Mouse (Mus musculus): Measurements from ENCODE around the gene Trim46. TPM values are rescaled to one million over a fixed set of nuclear protein-coding genes. Genes with fewer than 3 reads are reported as not detected.

The Trim46 gene
- polyA plus RNA-seq, 2 experiments, result 0.05 to 0.29 TPM

DNA sequence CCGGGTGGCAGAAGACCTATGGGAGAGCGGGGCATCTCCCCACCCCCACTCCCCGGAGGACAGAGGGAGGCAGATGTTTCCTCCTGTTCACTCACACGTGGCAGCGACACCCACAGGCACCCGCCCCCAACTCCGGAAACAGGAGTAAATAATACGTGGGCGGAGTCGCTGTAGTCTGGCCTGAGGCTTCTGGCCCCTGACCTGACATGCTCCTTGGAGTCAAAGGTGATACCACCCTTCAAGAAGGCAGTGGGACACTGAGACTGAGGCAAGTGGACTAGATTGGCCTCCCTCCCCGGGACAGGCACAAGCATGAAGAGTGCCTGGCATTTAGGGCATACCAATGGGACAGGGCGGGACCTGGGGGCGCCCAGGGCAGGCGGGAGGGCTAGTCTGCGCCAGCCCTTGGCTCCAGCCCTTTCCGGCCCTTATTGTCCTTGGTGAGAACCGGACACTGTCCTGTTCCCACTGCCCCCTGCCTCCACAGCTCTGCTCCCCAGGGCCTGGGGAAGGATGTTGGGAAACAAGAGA lies 5.3 kb upstream of the Trim46 start:
- TF ChIP-seq CTCF (IDR thresholded peaks at IDR 0.05; ENCODE audit: low read depth) (no peak), EP300 (IDR thresholded peaks at IDR 0.05; ENCODE audit: low read depth) (no peak)
- Histone ChIP-seq H3K4me2 (ENCODE audit: low read depth) (peak overlapping the region; percentile 38; the same call in 1 of the 2 replicates), H3K27ac (no peak overlapping the region), H3K36me3 (replicated peaks; ENCODE audit: control insufficient read depth, insufficient read depth, low read depth) (no peaks in the 10 kb centered on the region), H3K27me3 (ENCODE audit: control insufficient read depth, insufficient read depth, low read length) (peaks cover 9% of the 10 kb centered on the region), H3K9me3 (ENCODE audit: control insufficient read depth, low read length) (no peaks in the 10 kb centered on the region), H3K4me3 (ENCODE audit: insufficient read depth in 1 of 2, low read depth in 2 of 2, low read length in 2 of 2) (no peak overlapping the region), H3K9ac (replicated peaks) (no peak overlapping the region), H3K4me1 (replicated peaks; ENCODE audit: control insufficient read depth in 2 of 2, insufficient read depth in 2 of 2, low read length in 1 of 2) (peaks cover 9 to 10% of the 10 kb centered on the region in 2 experiments; a peak in 3 of 4 replicates)
- WGBS (ENCODE audit: insufficient replicate concordance), result 7% methylated on average over 17 of the region's 17 CpGs
- no peak for DNase-seq (ENCODE audit: low read depth in 3 of 3, low spot score in 3 of 3)
- ATAC-seq (ENCODE audit: insufficient read depth), result 0 out of 2 replicates have a peak, but pooled peaks have one; percentile 26

- Histone ChIP-seq H3K9ac (replicated peaks) (no peak overlapping the region), H3K27me3 (ENCODE audit: control insufficient read depth, insufficient read depth, low read length) (peaks cover 13% of the 10 kb centered on the region), H3K36me3 (replicated peaks; ENCODE audit: control insufficient read depth, insufficient read depth, low read depth) (no peaks in the 10 kb centered on the region), H3K27ac (no peak overlapping the region), H3K4me3 (ENCODE audit: insufficient read depth in 1 of 2, low read depth in 2 of 2, low read length in 2 of 2) (no peak overlapping the region), H3K4me2 (ENCODE audit: low read depth) (no peak overlapping the region), H3K4me1 (replicated peaks; ENCODE audit: control insufficient read depth in 2 of 2, insufficient read depth in 2 of 2, low read length in 1 of 2) (peaks cover 9 to 14% of the 10 kb centered on the region in 2 experiments), H3K9me3 (ENCODE audit: control insufficient read depth, low read length) (no peaks in the 10 kb centered on the region)
- DNase-seq (ENCODE audit: low read depth in 3 of 3, low spot score in 3 of 3) (no peak), ATAC-seq (ENCODE audit: insufficient read depth) (no peak)
- 12% methylated on average over 7 of the region's 7 CpGs for WGBS (ENCODE audit: insufficient replicate concordance)
- TF ChIP-seq CTCF (IDR thresholded peaks at IDR 0.05; ENCODE audit: low read depth) (peak; percentile 80), EP300 (IDR thresholded peaks at IDR 0.05; ENCODE audit: low read depth) (no peak)
These were observed 4.4 kb upstream of the Trim46 start for GRCm38 (mm10) chr3:89250435-89251040.

- Histone ChIP-seq H3K9me3 (ENCODE audit: control insufficient read depth, low read length) (no peaks in the 10 kb centered on the region), H3K4me2 (ENCODE audit: low read depth) (peak overlapping the region; percentile 90), H3K4me1 (replicated peaks; ENCODE audit: control insufficient read depth in 2 of 2, insufficient read depth in 2 of 2, low read length in 1 of 2) (peaks cover 9 to 12% of the 10 kb centered on the region in 2 experiments), H3K36me3 (replicated peaks; ENCODE audit: control insufficient read depth, insufficient read depth, low read depth) (no peaks in the 10 kb centered on the region), H3K9ac (replicated peaks) (no peak overlapping the region), H3K27ac (no peak overlapping the region), H3K27me3 (ENCODE audit: control insufficient read depth, insufficient read depth, low read length) (peaks cover 28% of the 10 kb centered on the region), H3K4me3 (ENCODE audit: insufficient read depth in 1 of 2, low read depth in 2 of 2, low read length in 2 of 2) (no peak overlapping the region)
- DNase-seq (ENCODE audit: low read depth in 3 of 3, low spot score in 3 of 3) (no peak), ATAC-seq (ENCODE audit: insufficient read depth) (no peak)
- WGBS (ENCODE audit: insufficient replicate concordance), result 67% methylated on average over 4 of the region's 4 CpGs
- TF ChIP-seq EP300 (IDR thresholded peaks at IDR 0.05; ENCODE audit: low read depth), result no peak
- no peak for TF ChIP-seq CTCF (IDR thresholded peaks at IDR 0.05; ENCODE audit: low read depth)
These were observed 1.4 kb upstream of the Trim46 start for GRCm38 (mm10) chr3:89247466-89247865.

- Histone ChIP-seq H3K9ac (replicated peaks) (peak within 1 kb of the TSS; percentile 73), H3K4me1 (replicated peaks; ENCODE audit: control insufficient read depth in 2 of 2, insufficient read depth in 2 of 2, low read length in 1 of 2) (peaks cover 5 to 9% of the 10 kb centered on the region in 2 experiments), H3K4me3 (ENCODE audit: insufficient read depth in 1 of 2, low read depth in 2 of 2, low read length in 2 of 2) (peak within 1 kb of the TSS; percentile 74 to 75), H3K27me3 (ENCODE audit: control insufficient read depth, insufficient read depth, low read length) (peaks cover 20% of the 10 kb centered on the region), H3K4me2 (ENCODE audit: low read depth) (peak within 1 kb of the TSS; percentile 90), H3K9me3 (ENCODE audit: control insufficient read depth, low read length) (no peaks in the 10 kb centered on the region), H3K27ac (no peak within 1 kb of the TSS), H3K36me3 (replicated peaks; ENCODE audit: control insufficient read depth, insufficient read depth, low read depth) (no peaks in the 10 kb centered on the region)
- ATAC-seq (ENCODE audit: insufficient read depth), result no peak
- no peak for TF ChIP-seq EP300 (IDR thresholded peaks at IDR 0.05; ENCODE audit: low read depth)
- TF ChIP-seq CTCF (IDR thresholded peaks at IDR 0.05; ENCODE audit: low read depth), result no peak
- no peak for DNase-seq (ENCODE audit: low read depth in 3 of 3, low spot score in 3 of 3)
- WGBS (ENCODE audit: insufficient replicate concordance), result 7% methylated on average over 20 of the region's 20 CpGs
These were observed 379 bp downstream of the Trim46 start, which contains the start of gene Krtcap2 for GRCm38 (mm10) chr3:89245688-89246171. Krtcap2 (plus strand) TSS chr3:89245966.

DNA sequence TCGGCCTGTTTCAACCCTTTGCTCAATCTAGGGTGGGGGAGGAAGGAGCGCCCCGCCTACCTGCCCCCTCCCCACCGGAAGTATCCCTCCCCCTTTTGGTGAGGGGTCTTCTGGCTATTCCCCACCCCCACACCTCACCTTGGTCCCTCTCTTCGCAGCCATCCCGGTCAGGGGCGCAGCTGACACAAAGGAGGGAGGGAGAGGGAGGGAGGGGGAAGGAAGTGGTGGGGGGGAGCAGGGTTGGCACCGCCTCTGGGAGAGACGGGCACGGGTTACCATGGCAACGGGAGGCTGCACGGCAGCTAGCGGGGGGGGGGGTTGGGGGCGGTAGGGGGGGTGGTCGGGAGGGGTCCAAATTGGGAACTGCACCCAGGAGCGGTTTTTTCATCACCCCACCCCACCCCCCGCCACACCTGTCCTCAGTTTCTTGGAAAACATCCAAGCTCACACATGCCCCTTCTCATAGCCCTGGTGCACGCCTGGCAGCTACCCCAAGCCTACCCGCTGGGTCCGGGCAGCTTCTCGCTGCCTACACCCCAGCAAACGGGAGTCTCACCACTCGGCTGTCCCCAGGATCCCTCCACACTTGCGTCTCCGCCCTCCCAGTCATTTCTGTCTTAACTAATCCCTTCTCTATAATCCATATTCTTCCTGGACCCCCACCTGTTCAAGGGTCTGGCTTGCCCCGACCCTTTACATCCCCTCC lies 974 bp downstream of the Trim46 start:
- Histone ChIP-seq H3K9ac (replicated peaks) (no peak overlapping the region), H3K4me1 (replicated peaks; ENCODE audit: control insufficient read depth in 2 of 2, insufficient read depth in 2 of 2, low read length in 1 of 2) (peaks cover 3 to 9% of the 10 kb centered on the region in 2 experiments), H3K9me3 (ENCODE audit: control insufficient read depth, low read length) (no peaks in the 10 kb centered on the region), H3K4me3 (ENCODE audit: insufficient read depth in 1 of 2, low read depth in 2 of 2, low read length in 2 of 2) (peak overlapping the region in 1 of 2 experiments; percentile 18; a peak in 1 of 4 replicates), H3K4me2 (ENCODE audit: low read depth) (peak overlapping the region; percentile 90), H3K36me3 (replicated peaks; ENCODE audit: control insufficient read depth, insufficient read depth, low read depth) (no peaks in the 10 kb centered on the region), H3K27me3 (ENCODE audit: control insufficient read depth, insufficient read depth, low read length) (peaks cover 20% of the 10 kb centered on the region), H3K27ac (no peak overlapping the region)
- WGBS (ENCODE audit: insufficient replicate concordance), result under 1% methylated on average over 25 of the region's 26 CpGs
- TF ChIP-seq EP300 (IDR thresholded peaks at IDR 0.05; ENCODE audit: low read depth) (no peak), CTCF (IDR thresholded peaks at IDR 0.05; ENCODE audit: low read depth) (no peak)
- ATAC-seq (ENCODE audit: insufficient read depth) (no peak), DNase-seq (ENCODE audit: low read depth in 3 of 3, low spot score in 3 of 3) (no peak)

Data from liver, embryonic 14.5 days (tissue).